Mouse (Mus musculus): ENCODE measurements at regions not wholly inside any gene's neighbourhood (a gene's known extent, or its start where the extent isn't known, plus 50 kb on each side); places are given as distances from the start of the nearest gene placed in this dataset.

DNA sequence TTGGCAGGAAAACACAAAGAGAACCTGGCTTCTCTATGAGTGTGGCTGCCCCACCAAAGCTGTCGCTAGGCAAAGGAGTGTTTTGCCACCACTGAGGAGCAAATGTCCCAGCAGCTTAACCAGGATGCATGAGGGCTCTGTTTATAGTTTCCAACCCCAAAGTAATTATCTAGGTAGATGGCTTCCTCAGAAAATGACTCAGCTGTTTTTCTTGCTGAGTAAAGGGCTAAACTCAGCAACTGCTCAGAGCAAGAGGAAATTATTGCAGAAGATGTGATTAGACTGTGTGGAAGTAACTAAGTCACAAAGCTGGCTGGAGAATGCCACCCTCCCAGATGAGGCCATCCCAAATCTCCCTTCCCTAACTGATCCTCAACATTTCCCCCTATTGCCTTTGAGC is 2211.2 kb upstream of the Gm7489 start:
- 49% methylated on average over 1 of the region's 1 CpGs for WGBS
- no peaks in the 10 kb centered on the region for H3K36me3 ChIP-seq (ENCODE audit: control insufficient read depth, insufficient read depth, low read length)
- no peaks in the 10 kb centered on the region for H3K27me3 ChIP-seq (ENCODE audit: control insufficient read depth, insufficient read depth, low read length)
- TF ChIP-seq CTCF (IDR thresholded peaks at IDR 0.05; ENCODE audit: borderline replicate concordance, control insufficient read depth, extremely low read depth, insufficient read depth, low read length, poor library complexity), result no peak
- no peak for TF ChIP-seq POLR2A (IDR thresholded peaks at IDR 0.05; ENCODE audit: control insufficient read depth, extremely low read depth, insufficient read depth, low read length, poor library complexity)
- no peak overlapping the region for H3K27ac ChIP-seq (ENCODE audit: control insufficient read depth, insufficient read depth, low read length)
- no peak for DNase-seq
- no peak overlapping the region for H3K4me3 ChIP-seq (ENCODE audit: control insufficient read depth, insufficient read depth, low read length)
- H3K4me1 ChIP-seq (replicated peaks; ENCODE audit: control insufficient read depth, insufficient read depth, low read length), result no peaks in the 10 kb centered on the region

GRCm38 (mm10) chr15:51675291-51675690 is 2209.4 kb upstream of the Gm7489 start:
- TF ChIP-seq POLR2A (IDR thresholded peaks at IDR 0.05; ENCODE audit: control insufficient read depth, extremely low read depth, insufficient read depth, low read length, poor library complexity), result no peak
- no peak for TF ChIP-seq CTCF (IDR thresholded peaks at IDR 0.05; ENCODE audit: borderline replicate concordance, control insufficient read depth, extremely low read depth, insufficient read depth, low read length, poor library complexity)
- DNase-seq, result no peak
- Histone ChIP-seq H3K4me3 (ENCODE audit: control insufficient read depth, insufficient read depth, low read length) (no peak overlapping the region), H3K36me3 (ENCODE audit: control insufficient read depth, insufficient read depth, low read length) (no peaks in the 10 kb centered on the region), H3K27me3 (ENCODE audit: control insufficient read depth, insufficient read depth, low read length) (no peaks in the 10 kb centered on the region), H3K27ac (ENCODE audit: control insufficient read depth, insufficient read depth, low read length) (no peak overlapping the region), H3K4me1 (replicated peaks; ENCODE audit: control insufficient read depth, insufficient read depth, low read length) (no peaks in the 10 kb centered on the region)
- 69% methylated on average over 4 of the region's 4 CpGs for WGBS

GRCm38 (mm10) chr15:51676694-51677093 is 2208.0 kb upstream of the Gm7489 start:
- H3K4me1 ChIP-seq (replicated peaks; ENCODE audit: control insufficient read depth, insufficient read depth, low read length), result no peaks in the 10 kb centered on the region
- H3K36me3 ChIP-seq (ENCODE audit: control insufficient read depth, insufficient read depth, low read length), result no peaks in the 10 kb centered on the region
- no peaks in the 10 kb centered on the region for H3K27me3 ChIP-seq (ENCODE audit: control insufficient read depth, insufficient read depth, low read length)
- H3K27ac ChIP-seq (ENCODE audit: control insufficient read depth, insufficient read depth, low read length), result no peak overlapping the region
- TF ChIP-seq CTCF (IDR thresholded peaks at IDR 0.05; ENCODE audit: borderline replicate concordance, control insufficient read depth, extremely low read depth, insufficient read depth, low read length, poor library complexity) (no peak), POLR2A (IDR thresholded peaks at IDR 0.05; ENCODE audit: control insufficient read depth, extremely low read depth, insufficient read depth, low read length, poor library complexity) (no peak)
- no peak overlapping the region for H3K4me3 ChIP-seq (ENCODE audit: control insufficient read depth, insufficient read depth, low read length)
- no peak for DNase-seq
- whole genome bisulfite sequencing, result 93% methylated on average over 3 of the region's 3 CpGs

- no peak overlapping the region for H3K4me3 ChIP-seq (ENCODE audit: control insufficient read depth, insufficient read depth, low read length)
- no peak for TF ChIP-seq POLR2A (IDR thresholded peaks at IDR 0.05; ENCODE audit: control insufficient read depth, extremely low read depth, insufficient read depth, low read length, poor library complexity)
- no peak for TF ChIP-seq CTCF (IDR thresholded peaks at IDR 0.05; ENCODE audit: borderline replicate concordance, control insufficient read depth, extremely low read depth, insufficient read depth, low read length, poor library complexity)
These were observed 2207.4 kb upstream of the Gm7489 start for GRCm38 (mm10) chr15:51677266-51677665.

DNA sequence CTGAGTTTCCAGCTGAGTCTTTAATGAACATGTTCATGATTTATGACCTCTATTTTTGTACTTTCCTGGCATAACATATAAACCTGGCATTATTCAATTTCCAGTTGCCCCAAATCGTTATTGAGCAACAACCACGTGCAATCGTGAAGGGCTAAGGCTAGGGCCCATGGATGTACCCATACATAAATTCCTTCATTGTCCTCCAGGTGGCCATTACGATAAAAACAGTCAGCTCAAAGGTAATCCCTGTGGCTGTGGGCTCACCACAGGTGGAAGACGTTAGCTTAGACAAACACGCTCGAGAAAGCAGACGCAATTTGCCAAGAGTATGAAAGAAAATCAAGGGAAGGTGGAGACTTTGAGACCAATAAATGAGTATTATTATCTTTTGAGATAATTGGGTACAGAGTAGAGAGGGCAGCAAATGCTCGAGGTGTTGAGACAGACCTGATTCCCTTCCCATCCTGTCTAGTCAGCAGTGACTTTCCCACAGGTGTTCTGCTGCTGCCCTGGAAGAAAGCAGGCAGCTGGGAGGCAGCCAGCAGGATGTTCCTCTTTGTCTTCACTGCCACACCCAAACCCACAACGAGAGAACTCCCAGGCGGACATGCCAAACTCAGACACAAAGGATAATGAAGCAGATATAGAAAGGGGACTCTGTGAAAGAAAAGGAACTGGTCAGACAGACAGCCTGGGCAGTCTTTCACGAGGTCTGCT is 2205.4 kb upstream of the Gm7489 start:
- WGBS, result 60% methylated on average over 12 of the region's 12 CpGs
- no peak for TF ChIP-seq CTCF (IDR thresholded peaks at IDR 0.05; ENCODE audit: borderline replicate concordance, control insufficient read depth, extremely low read depth, insufficient read depth, low read length, poor library complexity)
- no peak for TF ChIP-seq POLR2A (IDR thresholded peaks at IDR 0.05; ENCODE audit: control insufficient read depth, extremely low read depth, insufficient read depth, low read length, poor library complexity)
- no peaks in the 10 kb centered on the region for H3K4me1 ChIP-seq (replicated peaks; ENCODE audit: control insufficient read depth, insufficient read depth, low read length)

More at GRCm38 (mm10) chr15:51677266-51677665, 2207.4 kb upstream of the Gm7489 start:
- H3K4me1 ChIP-seq (replicated peaks; ENCODE audit: control insufficient read depth, insufficient read depth, low read length), result no peaks in the 10 kb centered on the region
- no peak overlapping the region for H3K27ac ChIP-seq (ENCODE audit: control insufficient read depth, insufficient read depth, low read length)
- 92% methylated on average over 4 of the region's 4 CpGs for WGBS
- no peak for DNase-seq
- H3K27me3 ChIP-seq (ENCODE audit: control insufficient read depth, insufficient read depth, low read length), result no peaks in the 10 kb centered on the region
- no peaks in the 10 kb centered on the region for H3K36me3 ChIP-seq (ENCODE audit: control insufficient read depth, insufficient read depth, low read length)

DNA sequence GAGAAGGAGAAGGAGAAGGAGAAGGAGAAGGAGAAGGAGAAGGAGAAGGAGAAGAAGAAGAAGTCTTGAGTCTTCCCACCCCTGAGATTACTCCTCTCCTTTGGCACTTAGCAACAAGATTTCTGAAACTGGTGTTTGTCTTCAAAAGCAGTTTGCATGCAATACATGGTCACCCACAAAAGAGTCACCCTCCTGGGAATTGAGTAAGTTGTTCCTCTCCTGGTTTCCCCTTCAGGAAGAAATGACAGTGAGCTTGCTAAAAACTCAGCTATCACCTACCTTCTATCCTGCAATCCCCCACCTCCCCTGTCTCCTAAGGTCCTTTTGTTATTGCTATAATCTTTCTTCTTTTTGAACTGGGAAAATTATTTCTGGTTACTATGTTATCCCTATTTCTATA is 2204.2 kb upstream of the Gm7489 start:
- TF ChIP-seq POLR2A (IDR thresholded peaks at IDR 0.05; ENCODE audit: control insufficient read depth, extremely low read depth, insufficient read depth, low read length, poor library complexity) (no peak), CTCF (IDR thresholded peaks at IDR 0.05; ENCODE audit: borderline replicate concordance, control insufficient read depth, extremely low read depth, insufficient read depth, low read length, poor library complexity) (no peak)
- no peaks in the 10 kb centered on the region for H3K27me3 ChIP-seq (ENCODE audit: control insufficient read depth, insufficient read depth, low read length)
- no peaks in the 10 kb centered on the region for H3K4me1 ChIP-seq (replicated peaks; ENCODE audit: control insufficient read depth, insufficient read depth, low read length)
- H3K27ac ChIP-seq (ENCODE audit: control insufficient read depth, insufficient read depth, low read length), result no peak overlapping the region
- no peak for DNase-seq
- H3K36me3 ChIP-seq (ENCODE audit: control insufficient read depth, insufficient read depth, low read length), result no peaks in the 10 kb centered on the region
- no peak overlapping the region for H3K4me3 ChIP-seq (ENCODE audit: control insufficient read depth, insufficient read depth, low read length)

More for the DNA sequence above, 2205.4 kb upstream of the Gm7489 start:
- H3K36me3 ChIP-seq (ENCODE audit: control insufficient read depth, insufficient read depth, low read length), result no peaks in the 10 kb centered on the region
- no peak overlapping the region for H3K27ac ChIP-seq (ENCODE audit: control insufficient read depth, insufficient read depth, low read length)
- no peak for DNase-seq
- H3K4me3 ChIP-seq (ENCODE audit: control insufficient read depth, insufficient read depth, low read length), result no peak overlapping the region
- no peaks in the 10 kb centered on the region for H3K27me3 ChIP-seq (ENCODE audit: control insufficient read depth, insufficient read depth, low read length)

GRCm38 (mm10) chr15:51681191-51681590 is 2203.5 kb upstream of the Gm7489 start:
- Histone ChIP-seq H3K27ac (ENCODE audit: control insufficient read depth, insufficient read depth, low read length) (no peak overlapping the region), H3K36me3 (ENCODE audit: control insufficient read depth, insufficient read depth, low read length) (no peaks in the 10 kb centered on the region), H3K27me3 (ENCODE audit: control insufficient read depth, insufficient read depth, low read length) (no peaks in the 10 kb centered on the region), H3K4me1 (replicated peaks; ENCODE audit: control insufficient read depth, insufficient read depth, low read length) (no peaks in the 10 kb centered on the region), H3K4me3 (ENCODE audit: control insufficient read depth, insufficient read depth, low read length) (no peak overlapping the region)
- TF ChIP-seq POLR2A (IDR thresholded peaks at IDR 0.05; ENCODE audit: control insufficient read depth, extremely low read depth, insufficient read depth, low read length, poor library complexity) (no peak), CTCF (IDR thresholded peaks at IDR 0.05; ENCODE audit: borderline replicate concordance, control insufficient read depth, extremely low read depth, insufficient read depth, low read length, poor library complexity) (no peak)
- no peak for DNase-seq
- 64% methylated on average over 6 of the region's 6 CpGs for WGBS

All from thymus, adult 2 months (tissue).